28 mouse cellular contexts compared by ENCODE assay signal in genomic region chr16:42262935-42263542, GRCm38 (mm10).
DNase-seq lines count a peak whose midpoint lies in the region; ATAC-seq and TF ChIP-seq lines count a peak whose summit lies in the region.
"Had no signal": no experiment of that assay in that cellular context is flagged by ENCODE, and none has a peak within 500 bp of the region (broad histone marks: within the 10 kb centered on the region; RNA-seq: fewer than 3 reads in every experiment).

No protein-coding gene starts in this region.

- H3K4me3 ChIP-seq in forebrain, embryonic 13.5 days, result no peak overlapping the region
- no peak overlapping the region for H3K4me3 ChIP-seq in forebrain, embryonic 10.5 days
- H3K4me3 ChIP-seq in forebrain, postnatal 0 days (ENCODE audit: low read depth, low read length), result no peak overlapping the region
- H3K4me3 ChIP-seq in forebrain, embryonic 12.5 days (replicated peaks), result no peak overlapping the region
- H3K4me3 ChIP-seq in hindbrain, embryonic 15.5 days, result no peak overlapping the region
- no peak overlapping the region for H3K4me3 ChIP-seq in hindbrain, embryonic 10.5 days
- H3K4me3 ChIP-seq in neural tube, embryonic 14.5 days (ENCODE audit: low read depth, low read length), result no peak overlapping the region
- H3K4me3 ChIP-seq: embryonic facial prominence, embryonic 12.5 days; embryonic facial prominence, embryonic 15.5 days; heart, adult 2 months; intestine, embryonic 15.5 days had no signal

- H3K4me2 ChIP-seq in forebrain, embryonic 13.5 days, result no peak overlapping the region
- H3K4me2 ChIP-seq in forebrain, postnatal 0 days (ENCODE audit: low read depth), result no peak overlapping the region
- no peak overlapping the region for H3K4me2 ChIP-seq in forebrain, embryonic 12.5 days
- no peak overlapping the region for H3K4me2 ChIP-seq in hindbrain, embryonic 15.5 days
- no peak overlapping the region for H3K4me2 ChIP-seq in neural tube, embryonic 14.5 days (ENCODE audit: low read depth, low read length)
- H3K4me2 ChIP-seq: embryonic facial prominence, embryonic 12.5 days; embryonic facial prominence, embryonic 15.5 days; heart, embryonic 11.5 days; intestine, embryonic 15.5 days had no signal

- no peak for TF ChIP-seq CTCF in forebrain, postnatal 0 days (IDR thresholded peaks at IDR 0.05; ENCODE audit: low read depth)

- H3K36me3 ChIP-seq in forebrain, embryonic 13.5 days (ENCODE audit: poor library complexity, severe bottlenecking), result no peaks in the 10 kb centered on the region
- H3K36me3 ChIP-seq in forebrain, embryonic 10.5 days (replicated peaks), result no peaks in the 10 kb centered on the region
- 0 out of 2 replicates have a peak, but pooled peaks cover 2% of the 10 kb centered on the region for H3K36me3 ChIP-seq in forebrain, postnatal 0 days (ENCODE audit: insufficient read depth)
- H3K36me3 ChIP-seq in forebrain, embryonic 12.5 days (replicated peaks), result no peaks in the 10 kb centered on the region
- H3K36me3 ChIP-seq in hindbrain, embryonic 15.5 days, result no peaks in the 10 kb centered on the region
- no peaks in the 10 kb centered on the region for H3K36me3 ChIP-seq in hindbrain, embryonic 10.5 days
- H3K36me3 ChIP-seq in neural tube, embryonic 14.5 days (ENCODE audit: control insufficient read depth, insufficient read depth, low read length), result no peaks in the 10 kb centered on the region
- H3K36me3 ChIP-seq: embryonic facial prominence, embryonic 12.5 days; embryonic facial prominence, embryonic 15.5 days; G1E; intestine, embryonic 15.5 days had no signal

- WGBS in forebrain, embryonic 13.5 days, result 83% methylated on average over 5 of the region's 5 CpGs
- over 99% methylated on average over 5 of the region's 5 CpGs for WGBS in forebrain, embryonic 10.5 days
- WGBS in forebrain, postnatal 0 days, result 51% methylated on average over 5 of the region's 5 CpGs
- 86% methylated on average over 5 of the region's 5 CpGs for WGBS in forebrain, embryonic 12.5 days
- 81% methylated on average over 5 of the region's 5 CpGs for WGBS in hindbrain, embryonic 15.5 days
- WGBS in hindbrain, embryonic 10.5 days, result 93% methylated on average over 5 of the region's 5 CpGs
- 75% methylated on average over 5 of the region's 5 CpGs for WGBS in neural tube, embryonic 14.5 days

- H3K4me1 ChIP-seq in forebrain, embryonic 13.5 days, result no peaks in the 10 kb centered on the region
- no peaks in the 10 kb centered on the region for H3K4me1 ChIP-seq in forebrain, embryonic 10.5 days
- H3K4me1 ChIP-seq in forebrain, postnatal 0 days (ENCODE audit: insufficient read depth), result no peaks in the 10 kb centered on the region
- H3K4me1 ChIP-seq in forebrain, embryonic 12.5 days, result no peaks in the 10 kb centered on the region; the same call in 1 of the 2 replicates
- H3K4me1 ChIP-seq in hindbrain, embryonic 15.5 days (replicated peaks), result no peaks in the 10 kb centered on the region
- 0 out of 2 replicates have a peak, but pooled peaks cover 2% of the 10 kb centered on the region for H3K4me1 ChIP-seq in hindbrain, embryonic 10.5 days (replicated peaks)
- H3K4me1 ChIP-seq in neural tube, embryonic 14.5 days (ENCODE audit: control insufficient read depth, insufficient read depth, low read length), result no peaks in the 10 kb centered on the region
- H3K4me1 ChIP-seq: embryonic facial prominence, embryonic 12.5 days; embryonic facial prominence, embryonic 15.5 days; intestine, embryonic 15.5 days had no signal

- H3K9ac ChIP-seq in forebrain, embryonic 13.5 days, result no peak overlapping the region
- H3K9ac ChIP-seq in forebrain, postnatal 0 days, result no peak overlapping the region
- H3K9ac ChIP-seq in forebrain, embryonic 12.5 days, result no peak overlapping the region
- H3K9ac ChIP-seq in hindbrain, embryonic 15.5 days, result no peak overlapping the region
- H3K9ac ChIP-seq in neural tube, embryonic 14.5 days (replicated peaks; ENCODE audit: low read depth, low read length), result no peak overlapping the region
- H3K9ac ChIP-seq: embryonic facial prominence, embryonic 12.5 days; embryonic facial prominence, embryonic 15.5 days; intestine, embryonic 15.5 days had no signal

- H3K27ac ChIP-seq in forebrain, embryonic 13.5 days, result no peak overlapping the region
- H3K27ac ChIP-seq in forebrain, embryonic 10.5 days, result no peak overlapping the region
- H3K27ac ChIP-seq in forebrain, postnatal 0 days (ENCODE audit: low read depth, low read length), result peak overlapping the region; percentile 4
- H3K27ac ChIP-seq in forebrain, embryonic 12.5 days, result no peak overlapping the region
- H3K27ac ChIP-seq in hindbrain, embryonic 15.5 days (replicated peaks), result no peak overlapping the region; the same call in 1 of the 2 replicates
- H3K27ac ChIP-seq in hindbrain, embryonic 10.5 days, result no peak overlapping the region
- H3K27ac ChIP-seq in neural tube, embryonic 14.5 days (ENCODE audit: low read depth, low read length), result peak overlapping the region; percentile 55; the same call in 1 of the 2 replicates
- H3K27ac ChIP-seq: embryonic facial prominence, embryonic 12.5 days; embryonic facial prominence, embryonic 15.5 days; heart, adult 2 months; intestine, embryonic 15.5 days had no signal

- no peaks in the 10 kb centered on the region for H3K9me3 ChIP-seq in forebrain, embryonic 13.5 days (replicated peaks)
- no peaks in the 10 kb centered on the region for H3K9me3 ChIP-seq in forebrain, embryonic 10.5 days
- no peaks in the 10 kb centered on the region for H3K9me3 ChIP-seq in forebrain, postnatal 0 days (ENCODE audit: low read length)
- no peaks in the 10 kb centered on the region for H3K9me3 ChIP-seq in forebrain, embryonic 12.5 days
- H3K9me3 ChIP-seq in hindbrain, embryonic 15.5 days, result no peaks in the 10 kb centered on the region
- H3K9me3 ChIP-seq in hindbrain, embryonic 10.5 days, result no peaks in the 10 kb centered on the region
- H3K9me3 ChIP-seq in neural tube, embryonic 14.5 days (ENCODE audit: control insufficient read depth, low read length), result no peaks in the 10 kb centered on the region
- H3K9me3 ChIP-seq: embryonic facial prominence, embryonic 12.5 days; embryonic facial prominence, embryonic 15.5 days; intestine, embryonic 15.5 days had no signal

- no peak for DNase-seq in forebrain, embryonic 10.5 days (ENCODE audit: extremely low spot score, low spot score)
- DNase-seq in forebrain, postnatal 0 days, result peak; percentile 31
- DNase-seq in hindbrain, embryonic 10.5 days (ENCODE audit: low spot score), result no peak
- no peak for DNase-seq in heart, adult 9 months (ENCODE audit: low spot score in 2 of 2)
- DNase-seq: adrenal gland, postnatal 10 days; adrenal gland, postnatal 36 days; B cell, adult 2 months; cerebellum, adult 11 months; cerebellum, adult 2 months; cerebellum, adult 9-11 months; cerebellum, postnatal 25 days; gastrocnemius, postnatal 10 days; gastrocnemius, postnatal 36 days; heart, adult 2 months; heart, postnatal 36 days; kidney, adult 11 months; kidney, adult 8-10 months had no signal

- peak; percentile 48; the same call in 1 of the 2 replicates for ATAC-seq in forebrain, embryonic 13.5 days
- peak; percentile 69 for ATAC-seq in forebrain, postnatal 0 days
- no peak for ATAC-seq in forebrain, embryonic 12.5 days (ENCODE audit: low FRiP score)
- peak; percentile 19; the same call in 1 of the 2 replicates for ATAC-seq in hindbrain, embryonic 15.5 days (ENCODE audit: low FRiP score, low read depth)
- peak; percentile 41 for ATAC-seq in neural tube, embryonic 14.5 days (ENCODE audit: low read depth)
- ATAC-seq: intestine, embryonic 15.5 days; Patski had no signal

- H3K27me3 ChIP-seq in forebrain, embryonic 13.5 days, result no peaks in the 10 kb centered on the region
- H3K27me3 ChIP-seq in forebrain, embryonic 10.5 days (ENCODE audit: poor library complexity, severe bottlenecking), result no peaks in the 10 kb centered on the region
- H3K27me3 ChIP-seq in forebrain, postnatal 0 days (ENCODE audit: insufficient read depth, low read length), result no peaks in the 10 kb centered on the region
- H3K27me3 ChIP-seq in forebrain, embryonic 12.5 days, result no peaks in the 10 kb centered on the region
- H3K27me3 ChIP-seq in hindbrain, embryonic 15.5 days, result no peaks in the 10 kb centered on the region
- no peaks in the 10 kb centered on the region for H3K27me3 ChIP-seq in hindbrain, embryonic 10.5 days (ENCODE audit: insufficient read depth, poor library complexity, severe bottlenecking)
- no peaks in the 10 kb centered on the region for H3K27me3 ChIP-seq in neural tube, embryonic 14.5 days (ENCODE audit: control insufficient read depth, insufficient read depth, low read length)
- H3K27me3 ChIP-seq: CH12.LX; embryonic facial prominence, embryonic 12.5 days; embryonic facial prominence, embryonic 15.5 days; intestine, embryonic 15.5 days had no signal

Comparison
In these comparisons a context has a peak if more than half of its experiments do, and no peak if none do; other contexts are left out.
1. H3K27ac ChIP-seq: peak in forebrain, postnatal 0 days (single experiment) and neural tube, embryonic 14.5 days (single experiment); none in forebrain, embryonic 13.5 days (single experiment), forebrain, embryonic 10.5 days (single experiment), forebrain, embryonic 12.5 days (single experiment), hindbrain, embryonic 15.5 days (single experiment) and hindbrain, embryonic 10.5 days (single experiment).